Mouse (Mus musculus) retina, adult 2 months (tissue): ENCODE results near the gene Gtpbp6.
A peak's percentile ranks its signal among the peaks of the same experiment; 100 is the strongest.
"Not testable (repeated sequence)": the region's sequence is repeated elsewhere in the genome, so short reads cannot be mapped to it uniquely, and the experiment has no call there.

Experiments used
- DNase-seq: peaks from one replicate; pipeline ENCODE4 v3.0.0-alpha.2; 2012; ENCODE audit warnings: low read depth, low spot score

The Gtpbp6 gene

DNA sequence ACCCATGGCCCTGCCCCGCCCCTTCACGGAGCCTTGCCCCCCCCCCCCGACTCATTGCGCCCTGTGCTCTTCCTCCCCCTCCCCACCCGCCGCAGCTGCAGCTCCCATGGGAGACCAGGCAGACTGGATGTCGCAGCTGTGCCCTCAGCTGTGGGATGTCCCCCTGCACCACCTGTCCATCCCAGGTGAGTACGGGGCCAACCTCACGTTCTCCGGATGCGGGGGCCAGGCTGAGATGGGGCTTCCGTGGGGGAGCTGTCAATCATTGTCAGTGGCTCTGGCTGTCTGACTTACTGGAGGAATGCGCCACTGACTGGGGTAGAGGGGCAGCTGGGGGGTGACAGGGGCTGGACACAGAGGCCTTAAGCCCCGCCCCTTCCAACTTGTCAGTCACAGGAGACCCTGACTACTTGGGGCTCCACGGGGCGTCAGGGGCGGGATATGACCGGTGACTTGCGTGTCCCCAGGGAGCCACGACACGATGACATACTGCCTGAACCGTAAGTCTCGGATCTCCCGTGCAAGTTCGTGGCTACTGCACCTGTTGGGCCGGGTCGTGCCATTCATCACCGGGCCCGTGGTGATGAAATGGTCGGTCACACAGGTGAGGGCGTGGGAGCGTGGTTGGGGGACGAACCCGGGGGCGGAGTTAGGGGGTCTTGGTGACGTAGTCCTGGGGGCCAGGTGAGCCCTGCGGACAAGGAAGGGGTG is 6.9 kb downstream of the Gtpbp6 start:
- DNase-seq = no peak

DNA sequence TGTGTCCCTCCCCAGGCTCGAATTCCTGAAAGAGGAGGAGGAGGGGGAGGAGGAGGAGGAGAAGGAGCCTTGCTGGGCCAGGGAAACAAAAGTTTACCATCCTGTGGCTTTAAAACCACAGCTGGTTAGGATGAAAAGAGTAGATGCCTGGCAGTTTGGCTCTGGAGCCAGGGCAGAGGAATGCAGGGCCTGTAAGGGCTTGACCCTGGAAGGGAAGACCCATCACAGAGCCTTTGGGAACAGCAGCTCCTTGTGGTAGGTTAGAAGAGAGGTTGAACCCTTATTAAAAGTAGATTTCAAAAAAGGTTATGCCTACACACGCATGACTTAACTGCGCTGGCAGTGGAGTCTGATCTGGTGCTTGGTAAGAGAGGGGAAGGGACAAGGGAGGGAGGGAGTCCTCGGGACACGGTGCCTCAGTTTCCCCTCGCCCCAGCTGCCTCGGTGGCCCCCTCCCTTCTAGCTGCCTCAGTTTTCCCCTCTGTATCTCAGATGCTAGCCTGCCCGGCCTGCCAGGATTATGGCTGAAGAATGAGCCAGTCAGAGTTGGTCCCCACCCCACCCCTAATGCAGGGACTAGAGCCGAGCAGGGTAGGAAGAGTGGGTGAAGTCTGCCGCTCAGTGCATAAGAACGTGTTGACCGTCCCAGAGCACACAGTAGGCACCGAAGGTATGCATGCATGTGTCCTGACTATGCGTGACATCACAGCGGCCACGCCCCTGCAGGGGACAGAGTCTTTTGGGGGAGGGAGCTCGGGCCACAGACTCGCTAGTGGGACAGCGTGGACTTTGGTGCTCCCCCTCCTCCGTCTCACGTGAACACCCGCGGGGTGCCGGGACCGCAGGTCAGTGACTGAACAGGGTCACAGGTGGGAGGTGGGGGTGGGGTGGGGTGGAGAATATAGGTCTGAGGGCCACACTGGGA is 8.1 kb downstream of the Gtpbp6 start, which contains the start of gene Plcxd1:
Gene Plcxd1 (plus strand): TSS at position 314 of the 925 bp plus-strand sequence.
- no peak for DNase-seq

DNA sequence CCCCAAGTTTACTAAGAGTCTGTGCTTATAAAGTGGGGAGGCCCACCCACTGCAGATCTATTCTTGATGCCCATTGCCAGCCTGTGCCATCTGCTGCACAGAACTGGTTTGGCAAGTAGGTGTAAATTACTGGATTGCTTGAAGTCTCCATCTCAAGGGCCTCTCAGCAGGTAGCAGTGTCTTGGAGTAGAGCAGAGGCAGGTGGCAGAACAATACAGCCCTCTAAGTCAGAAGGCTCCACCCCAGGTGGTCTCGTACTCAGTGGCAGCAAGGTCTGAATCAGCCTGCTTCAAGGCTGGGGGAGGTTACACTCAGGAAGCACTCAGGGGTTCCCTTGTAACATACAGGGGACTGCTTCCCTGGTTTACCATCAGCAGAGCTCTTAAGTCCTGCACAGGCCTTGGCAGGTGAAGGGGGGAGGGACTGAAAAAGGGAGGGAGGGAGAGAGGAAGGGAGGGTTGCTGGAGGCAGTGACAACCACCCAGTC is 9.0 kb downstream of the Gtpbp6 start:
- DNase-seq = no peak

- DNase-seq = no peak
Measured at GRCm38 (mm10) chr5:110094847-110095213, 13.2 kb downstream of the Gtpbp6 start.

DNA sequence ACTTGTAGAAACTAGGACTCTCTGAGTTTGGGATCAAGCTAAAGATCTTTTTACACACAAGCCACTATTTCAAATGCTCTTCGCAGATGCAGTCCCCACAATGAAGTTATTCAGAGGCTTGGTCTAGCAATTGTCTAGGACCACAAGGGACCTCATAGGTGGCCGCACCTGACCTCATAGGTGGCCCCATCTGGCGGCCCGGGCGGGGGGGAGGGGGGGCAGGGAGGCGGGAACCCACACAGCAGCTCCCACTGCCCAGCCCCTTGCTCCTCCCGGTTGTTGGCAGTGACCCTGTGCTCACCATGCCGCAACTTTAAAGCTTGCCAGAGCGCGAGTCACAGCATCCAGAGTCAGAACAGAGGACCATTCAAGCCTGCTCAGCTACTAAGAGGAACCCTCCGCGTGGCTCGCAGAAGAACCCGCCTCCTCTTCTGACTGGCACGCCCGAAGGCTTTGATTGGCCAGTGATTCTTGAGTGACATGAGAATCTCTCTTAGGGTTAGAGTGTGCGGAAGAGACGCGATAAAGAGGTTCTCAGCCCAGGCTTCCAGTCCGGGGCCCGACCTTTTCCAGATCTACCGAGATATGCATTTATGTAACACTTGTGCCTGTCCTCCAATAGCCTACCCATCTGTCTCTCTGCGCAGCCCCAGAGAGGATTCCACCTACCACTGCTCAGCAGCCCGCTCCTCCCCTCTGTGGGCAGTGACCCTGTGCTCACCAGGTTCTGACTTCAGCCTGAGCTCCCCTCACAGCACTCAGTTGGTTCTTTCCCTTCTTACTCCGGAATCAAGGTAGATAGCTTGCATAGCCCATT is 13.8 kb downstream of the Gtpbp6 start, which contains the start of gene Gm35315:
Gene Gm35315 (minus strand): TSS at position 391 of the 817 bp plus-strand sequence.
- DNase-seq = peak; percentile 70

GRCm38 (mm10) chr5:110091546-110091945 is 16.5 kb downstream of the Gtpbp6 start:
- DNase-seq = no peak

GRCm38 (mm10) chr5:110086161-110086866 is 21.7 kb downstream of the Gtpbp6 start:
- no peak for DNase-seq

- no peak for DNase-seq
Measured at GRCm38 (mm10) chr5:110082961-110083360, 25.0 kb downstream of the Gtpbp6 start.

- DNase-seq = not testable (repeated sequence)
Measured at GRCm38 (mm10) chr5:110072413-110072812, 35.6 kb downstream of the Gtpbp6 start, which contains the start of gene Gm17655. TSS of gene Gm17655 (minus strand) at chr5:110072513.

- peak; percentile 50 for DNase-seq
Measured at GRCm38 (mm10) chr5:110057637-110058408, 50.2 kb downstream of the Gtpbp6 start.
